Mouse (Mus musculus) liver, embryonic 13.5 days (tissue): Measurements from ENCODE around the gene 4933424G06Rik. TPM values are rescaled to one million over a fixed set of nuclear protein-coding genes. Genes with fewer than 3 reads are reported as not detected.
A peak's percentile ranks its signal among the peaks of the same experiment; 100 is the strongest.

Experiments
- ATAC-seq: fragments of 200-750 bp; cut with Nextera tagmentation; 2 replicates; pipeline ENCODE4 v1.8.0; 2017; ENCODE audit warnings: low read depth, mild to moderate bottlenecking, moderate number of reproducible peaks, moderate library complexity
- DNase-seq: peaks from one replicate; pipeline ENCODE4 v3.0.0; 2022
- H3K27ac ChIP-seq: fragments of 300-500 bp; sonication (generic); 2 replicates; pipeline ENCODE4 v1.5.1; 2015; ENCODE audit warnings: moderate library complexity, mild to moderate bottlenecking, inconsistent platforms
- H3K27me3 ChIP-seq: fragments of 300-500 bp; sonication (generic); 2 replicates; pipeline ENCODE4 v1.6.1; 2015; ENCODE audit warnings: mild to moderate bottlenecking, inconsistent platforms
- H3K36me3 ChIP-seq: fragments of 300-500 bp; sonication (generic); 2 replicates; pipeline ENCODE4 v1.6.1; 2015; ENCODE audit warnings: mild to moderate bottlenecking, inconsistent platforms
- H3K4me1 ChIP-seq: fragments of 300-500 bp; sonication (generic); replicated peaks from 2 replicates; pipeline ENCODE4 v1.6.1; 2015; ENCODE audit warnings: inconsistent platforms
- H3K4me2 ChIP-seq: fragments of 300-500 bp; sonication (generic); 2 replicates; pipeline ENCODE4 v1.6.1; 2015; ENCODE audit warnings: inconsistent platforms, mild to moderate bottlenecking, moderate library complexity
- H3K4me3 ChIP-seq: fragments of 300-500 bp; sonication (generic); replicated peaks from 2 replicates; pipeline ENCODE4 v1.5.1; 2015; ENCODE audit warnings: mild to moderate bottlenecking, inconsistent platforms
- H3K9ac ChIP-seq: fragments of 300-500 bp; sonication (generic); 2 replicates; pipeline ENCODE4 v1.6.1; 2015; ENCODE audit warnings: mild to moderate bottlenecking, inconsistent platforms
- H3K9me3 ChIP-seq: fragments of 300-500 bp; sonication (generic); replicated peaks from 2 replicates; pipeline ENCODE4 v1.6.1; 2016; ENCODE audit warnings: inconsistent platforms
- WGBS: fragments of 180-500 bp; shearing (Covaris S2); methylation state at CpG from one replicate; pipeline ENCODE4 v1.1.7; 2015; ENCODE audit not compliant: insufficient replicate concordance; 5-methylcytosine and 5-hydroxymethylcytosine counted together
- polyA plus RNA-seq: library from polyadenylated mRNA; unstranded; fragments of >200 nt; fragmentation: Nextera tagmentation; extraction: Ambion mirVana; gene quantifications from 2 replicates; pipeline ENCODE4 v1.2.1, GENCODE M21; 2015

Gene 4933424G06Rik
- polyA plus RNA-seq, 1 experiment from 2014 or later, result not detected

GRCm38 (mm10) chr1:36683810-36684467 is 26.0 kb upstream of the 4933424G06Rik start:
- H3K4me3 ChIP-seq, result no peak overlapping the region
- no peaks in the 10 kb centered on the region for H3K27me3 ChIP-seq
- H3K4me2 ChIP-seq, result no peak overlapping the region
- no peaks in the 10 kb centered on the region for H3K36me3 ChIP-seq
- no peak overlapping the region for H3K9ac ChIP-seq
- peak; percentile 79 for ATAC-seq
- peaks cover 6% of the 10 kb centered on the region for H3K4me1 ChIP-seq
- H3K9me3 ChIP-seq, result no peaks in the 10 kb centered on the region
- H3K27ac ChIP-seq, result no peak overlapping the region
- peak; percentile 48 for DNase-seq
- WGBS, result 10% methylated on average over 13 of the region's 13 CpGs

- Histone ChIP-seq H3K27me3 (no peaks in the 10 kb centered on the region), H3K4me1 (peaks cover 18% of the 10 kb centered on the region), H3K36me3 (peaks cover 25% of the 10 kb centered on the region), H3K4me3 (peak overlapping the region; percentile 90), H3K4me2 (peak overlapping the region; percentile 85), H3K9ac (peak overlapping the region; percentile 70), H3K9me3 (no peaks in the 10 kb centered on the region), H3K27ac (peak overlapping the region; percentile 51)
- ATAC-seq (no peak), DNase-seq (no peak)
- 53% methylated on average over 11 of the region's 11 CpGs for WGBS
Measured at GRCm38 (mm10) chr1:36690671-36691235, 19.2 kb upstream of the 4933424G06Rik start.

- Histone ChIP-seq H3K27me3 (no peaks in the 10 kb centered on the region), H3K9ac (peak within 1 kb of the TSS; percentile 90), H3K36me3 (peaks cover 25% of the 10 kb centered on the region), H3K4me2 (peak within 1 kb of the TSS; percentile 85), H3K9me3 (no peaks in the 10 kb centered on the region), H3K27ac (peak within 1 kb of the TSS; percentile 58), H3K4me1 (peaks cover 18% of the 10 kb centered on the region), H3K4me3 (peak within 1 kb of the TSS; percentile 90)
- DNase-seq (peak; percentile 99), ATAC-seq (peak; percentile 95)
- under 1% methylated on average over 68 of the region's 68 CpGs for WGBS
Measured at GRCm38 (mm10) chr1:36691271-36692155, 18.4 kb upstream of the 4933424G06Rik start, which contains the start of gene Cox5b. Gene Cox5b, plus strand, starts transcription at chr1:36691449.

- ATAC-seq (no peak), DNase-seq (no peak)
- no peaks in the 10 kb centered on the region for H3K27me3 ChIP-seq
- H3K4me3 ChIP-seq, result no peak overlapping the region
- no peak overlapping the region for H3K27ac ChIP-seq
- peaks cover 37% of the 10 kb centered on the region for H3K36me3 ChIP-seq
- H3K4me2 ChIP-seq, result no peak overlapping the region
- WGBS, result 82% methylated on average over 6 of the region's 6 CpGs
- H3K4me1 ChIP-seq, result peaks cover 18% of the 10 kb centered on the region
- no peaks in the 10 kb centered on the region for H3K9me3 ChIP-seq
- H3K9ac ChIP-seq, result no peak overlapping the region
Measured at GRCm38 (mm10) chr1:36694871-36695270, 15.1 kb upstream of the 4933424G06Rik start.

GRCm38 (mm10) chr1:36696411-36696810 is 13.5 kb upstream of the 4933424G06Rik start:
- Histone ChIP-seq H3K27me3 (no peaks in the 10 kb centered on the region), H3K36me3 (peaks cover 52% of the 10 kb centered on the region), H3K4me1 (peaks cover 12% of the 10 kb centered on the region), H3K27ac (no peak overlapping the region), H3K4me2 (no peak overlapping the region), H3K9me3 (no peaks in the 10 kb centered on the region), H3K9ac (no peak overlapping the region), H3K4me3 (no peak overlapping the region)
- WGBS, result 70% methylated on average over 6 of the region's 6 CpGs
- DNase-seq (no peak), ATAC-seq (no peak)

- WGBS, result 72% methylated on average over 5 of the region's 5 CpGs
- Histone ChIP-seq H3K9ac (no peak overlapping the region), H3K9me3 (no peaks in the 10 kb centered on the region), H3K27me3 (no peaks in the 10 kb centered on the region), H3K36me3 (peaks cover 58% of the 10 kb centered on the region), H3K4me2 (no peak overlapping the region), H3K27ac (no peak overlapping the region), H3K4me1 (peaks cover 11% of the 10 kb centered on the region), H3K4me3 (no peak overlapping the region)
- DNase-seq, result no peak
- no peak for ATAC-seq
Measured at GRCm38 (mm10) chr1:36697030-36697429, 12.9 kb upstream of the 4933424G06Rik start.

- H3K4me2 ChIP-seq, result no peak overlapping the region
- DNase-seq (no peak), ATAC-seq (no peak)
- H3K4me3 ChIP-seq, result no peak overlapping the region
- no peak overlapping the region for H3K9ac ChIP-seq
- no peaks in the 10 kb centered on the region for H3K27me3 ChIP-seq
- peaks cover 58% of the 10 kb centered on the region for H3K36me3 ChIP-seq
- H3K9me3 ChIP-seq, result no peaks in the 10 kb centered on the region
- 69% methylated on average over 2 of the region's 2 CpGs for WGBS
- no peak overlapping the region for H3K27ac ChIP-seq
- H3K4me1 ChIP-seq, result peaks cover 33% of the 10 kb centered on the region
Measured at GRCm38 (mm10) chr1:36707166-36707565, 2.8 kb upstream of the 4933424G06Rik start.

GRCm38 (mm10) chr1:36707797-36708196 is 2.2 kb upstream of the 4933424G06Rik start:
- H3K27me3 ChIP-seq, result no peaks in the 10 kb centered on the region
- H3K4me1 ChIP-seq, result peaks cover 33% of the 10 kb centered on the region
- DNase-seq, result no peak
- H3K9me3 ChIP-seq, result no peaks in the 10 kb centered on the region
- H3K4me3 ChIP-seq, result 0 out of 2 replicates have a peak overlapping the region, but pooled peaks have one; percentile 97
- no peak overlapping the region for H3K27ac ChIP-seq
- peaks cover 52% of the 10 kb centered on the region for H3K36me3 ChIP-seq
- H3K4me2 ChIP-seq, result peak overlapping the region; percentile 84
- H3K9ac ChIP-seq, result peak overlapping the region; percentile 95; the same call in 1 of the 2 replicates
- no peak for ATAC-seq
- 77% methylated on average over 3 of the region's 3 CpGs for WGBS

GRCm38 (mm10) chr1:36708626-36709025 is 1.3 kb upstream of the 4933424G06Rik start:
- 75% methylated on average over 1 of the region's 1 CpGs for WGBS
- peak overlapping the region; percentile 84 for H3K4me2 ChIP-seq
- peaks cover 45% of the 10 kb centered on the region for H3K36me3 ChIP-seq
- H3K4me3 ChIP-seq, result peak overlapping the region; percentile 97
- DNase-seq (no peak), ATAC-seq (no peak)
- H3K27ac ChIP-seq, result peak overlapping the region; percentile 87
- no peaks in the 10 kb centered on the region for H3K27me3 ChIP-seq
- peaks cover 33% of the 10 kb centered on the region for H3K4me1 ChIP-seq
- peak overlapping the region; percentile 95 for H3K9ac ChIP-seq
- no peaks in the 10 kb centered on the region for H3K9me3 ChIP-seq

GRCm38 (mm10) chr1:36709055-36709853 is 695 bp upstream of the 4933424G06Rik start:
- peak overlapping the region; percentile 87 for H3K27ac ChIP-seq
- peaks cover 39% of the 10 kb centered on the region for H3K36me3 ChIP-seq
- WGBS, result under 1% methylated on average over 33 of the region's 33 CpGs
- H3K4me3 ChIP-seq, result peak overlapping the region; percentile 97
- DNase-seq, result peak; percentile 34
- peak overlapping the region; percentile 95 for H3K9ac ChIP-seq
- H3K4me2 ChIP-seq, result peak overlapping the region; percentile 84
- H3K9me3 ChIP-seq, result no peaks in the 10 kb centered on the region
- no peaks in the 10 kb centered on the region for H3K27me3 ChIP-seq
- H3K4me1 ChIP-seq, result peaks cover 33% of the 10 kb centered on the region
- ATAC-seq, result peak; percentile 72
